Mouse (Mus musculus): ENCODE data around the gene Eef1a2.

Gene Eef1a2

GRCm38 (mm10) chr2:181159091-181159514, 2.3 kb upstream of the Eef1a2 start:
- DNase-seq (ENCODE audit: extremely low read depth, low read depth): no peak

GRCm38 (mm10) chr2:181158471-181158870, 1.7 kb upstream of the Eef1a2 start:
- no peak for DNase-seq (ENCODE audit: extremely low read depth, low read depth)

- no peak for DNase-seq (ENCODE audit: extremely low read depth, low read depth)
Measured at GRCm38 (mm10) chr2:181157716-181158302, 995 bp upstream of the Eef1a2 start.

GRCm38 (mm10) chr2:181157180-181157579, 366 bp upstream of the Eef1a2 start:
- no peak for DNase-seq (ENCODE audit: extremely low read depth, low read depth)

GRCm38 (mm10) chr2:181155801-181156200, 1.0 kb downstream of the Eef1a2 start:
- no peak for DNase-seq (ENCODE audit: extremely low read depth, low read depth)

- no peak for DNase-seq (ENCODE audit: extremely low read depth, low read depth)
Measured at GRCm38 (mm10) chr2:181154831-181155415, 1.9 kb downstream of the Eef1a2 start.

- no peak for DNase-seq (ENCODE audit: extremely low read depth, low read depth)
Measured at GRCm38 (mm10) chr2:181154361-181154760, 2.5 kb downstream of the Eef1a2 start.

GRCm38 (mm10) chr2:181153837-181154236, 3.0 kb downstream of the Eef1a2 start:
- no peak for DNase-seq (ENCODE audit: extremely low read depth, low read depth)

GRCm38 (mm10) chr2:181153131-181153530, 3.7 kb downstream of the Eef1a2 start:
- no peak for DNase-seq (ENCODE audit: extremely low read depth, low read depth)

- DNase-seq (ENCODE audit: extremely low read depth, low read depth): no peak
Measured at GRCm38 (mm10) chr2:181152701-181153100, 4.1 kb downstream of the Eef1a2 start.

- no peak for DNase-seq (ENCODE audit: extremely low read depth, low read depth)
Measured at GRCm38 (mm10) chr2:181150281-181150680, 6.5 kb downstream of the Eef1a2 start.

GRCm38 (mm10) chr2:181148318-181148955, 8.4 kb downstream of the Eef1a2 start:
- no peak for DNase-seq (ENCODE audit: extremely low read depth, low read depth)

GRCm38 (mm10) chr2:181147546-181148317, 9.1 kb downstream of the Eef1a2 start:
- DNase-seq (ENCODE audit: extremely low read depth, low read depth): no peak

- no peak for DNase-seq (ENCODE audit: extremely low read depth, low read depth)
Measured at GRCm38 (mm10) chr2:181146976-181147545, 9.8 kb downstream of the Eef1a2 start.

- DNase-seq (ENCODE audit: extremely low read depth, low read depth): no peak
Measured at GRCm38 (mm10) chr2:181144675-181145074, 12.1 kb downstream of the Eef1a2 start.

- DNase-seq (ENCODE audit: extremely low read depth, low read depth): no peak
Measured at GRCm38 (mm10) chr2:181143509-181144276, 13.1 kb downstream of the Eef1a2 start.

GRCm38 (mm10) chr2:181142703-181143135, 14.1 kb downstream of the Eef1a2 start:
- DNase-seq (ENCODE audit: extremely low read depth, low read depth): no peak

- no peak for DNase-seq (ENCODE audit: extremely low read depth, low read depth)
Measured at GRCm38 (mm10) chr2:181139641-181140193, 17.1 kb downstream of the Eef1a2 start.

GRCm38 (mm10) chr2:181136934-181137333, 19.9 kb downstream of the Eef1a2 start:
- no peak for DNase-seq (ENCODE audit: extremely low read depth, low read depth)

- DNase-seq (ENCODE audit: extremely low read depth, low read depth): no peak
Measured at GRCm38 (mm10) chr2:181135446-181135818, 21.4 kb downstream of the Eef1a2 start.

All from MEL-GATA-1-ER (cell line).